Mouse (Mus musculus): ENCODE data around the gene Copz2. TPM values are rescaled to one million over a fixed set of nuclear protein-coding genes. Genes with fewer than 3 reads are reported as not detected.

Copz2 gene
- total and polyA plus RNA-seq, 2 experiments from 2014 or later: 7.1 to 14.8 TPM

GRCm38 (mm10) chr11:96886942-96887546, 37.4 kb downstream of the Copz2 start:
- no peak for TF ChIP-seq CTCF (IDR thresholded peaks at IDR 0.05; ENCODE audit: low read depth)
- Histone ChIP-seq H3K4me2 (ENCODE audit: low read depth) (no peak overlapping the region), H3K36me3 (ENCODE audit: insufficient read depth) (no peaks in the 10 kb centered on the region), H3K4me1 (ENCODE audit: insufficient read depth) (peaks cover 7% of the 10 kb centered on the region), H3K4me3 (ENCODE audit: low read depth, low read length) (no peak overlapping the region), H3K9me3 (ENCODE audit: low read length) (no peaks in the 10 kb centered on the region), H3K27me3 (ENCODE audit: insufficient read depth, low read length) (no peaks in the 10 kb centered on the region), H3K27ac (ENCODE audit: low read depth, low read length) (no peak overlapping the region), H3K9ac (no peak overlapping the region)
- ATAC-seq (no peak), DNase-seq (no peak)
- 71% methylated on average over 8 of the region's 8 CpGs for WGBS

- WGBS: 65% methylated on average over 14 of the region's 14 CpGs
- no peak overlapping the region for H3K4me3 ChIP-seq (ENCODE audit: low read depth, low read length)
- no peak for TF ChIP-seq CTCF (IDR thresholded peaks at IDR 0.05; ENCODE audit: low read depth)
These were observed 42.3 kb downstream of the Copz2 start for GRCm38 (mm10) chr11:96891784-96892527.

GRCm38 (mm10) chr11:96893203-96893842, 43.7 kb downstream of the Copz2 start:
- TF ChIP-seq CTCF (IDR thresholded peaks at IDR 0.05; ENCODE audit: low read depth): no peak
- DNase-seq (no peak), ATAC-seq (peak; percentile 58)
- Histone ChIP-seq H3K9ac (no peak overlapping the region), H3K36me3 (ENCODE audit: insufficient read depth) (no peaks in the 10 kb centered on the region), H3K9me3 (ENCODE audit: low read length) (no peaks in the 10 kb centered on the region), H3K4me1 (ENCODE audit: insufficient read depth) (no peaks in the 10 kb centered on the region), H3K27me3 (ENCODE audit: insufficient read depth, low read length) (no peaks in the 10 kb centered on the region), H3K27ac (ENCODE audit: low read depth, low read length) (no peak overlapping the region), H3K4me2 (ENCODE audit: low read depth) (no peak overlapping the region), H3K4me3 (ENCODE audit: low read depth, low read length) (no peak overlapping the region)
- WGBS: 33% methylated on average over 11 of the region's 11 CpGs

More at GRCm38 (mm10) chr11:96891784-96892527, 42.3 kb downstream of the Copz2 start:
- H3K36me3 ChIP-seq (ENCODE audit: insufficient read depth): no peaks in the 10 kb centered on the region
- H3K9ac ChIP-seq: no peak overlapping the region
- H3K4me2 ChIP-seq (ENCODE audit: low read depth): no peak overlapping the region
- ATAC-seq: no peak
- no peaks in the 10 kb centered on the region for H3K9me3 ChIP-seq (ENCODE audit: low read length)
- H3K27me3 ChIP-seq (ENCODE audit: insufficient read depth, low read length): no peaks in the 10 kb centered on the region
- H3K4me1 ChIP-seq (ENCODE audit: insufficient read depth): no peaks in the 10 kb centered on the region
- H3K27ac ChIP-seq (ENCODE audit: low read depth, low read length): no peak overlapping the region
- no peak for DNase-seq

GRCm38 (mm10) chr11:96895886-96896285, 46.2 kb downstream of the Copz2 start:
- 0 out of 2 replicates have a peak, but pooled peaks cover 3% of the 10 kb centered on the region for H3K4me1 ChIP-seq (ENCODE audit: insufficient read depth)
- no peaks in the 10 kb centered on the region for H3K36me3 ChIP-seq (ENCODE audit: insufficient read depth)
- ATAC-seq (no peak), DNase-seq (no peak)
- no peak overlapping the region for H3K4me3 ChIP-seq (ENCODE audit: low read depth, low read length)
- no peak for TF ChIP-seq CTCF (IDR thresholded peaks at IDR 0.05; ENCODE audit: low read depth)
- no peaks in the 10 kb centered on the region for H3K27me3 ChIP-seq (ENCODE audit: insufficient read depth, low read length)
- WGBS: 91% methylated on average over 4 of the region's 4 CpGs
- no peak overlapping the region for H3K27ac ChIP-seq (ENCODE audit: low read depth, low read length)
- H3K4me2 ChIP-seq (ENCODE audit: low read depth): no peak overlapping the region
- H3K9ac ChIP-seq: no peak overlapping the region
- no peaks in the 10 kb centered on the region for H3K9me3 ChIP-seq (ENCODE audit: low read length)

- ATAC-seq (no peak), DNase-seq (no peak)
- H3K27me3 ChIP-seq (ENCODE audit: insufficient read depth, low read length): no peaks in the 10 kb centered on the region
- no peaks in the 10 kb centered on the region for H3K9me3 ChIP-seq (ENCODE audit: low read length)
- H3K4me2 ChIP-seq (ENCODE audit: low read depth): no peak overlapping the region
- H3K4me1 ChIP-seq (ENCODE audit: insufficient read depth): 0 out of 2 replicates have a peak, but pooled peaks cover 3% of the 10 kb centered on the region
- no peak overlapping the region for H3K4me3 ChIP-seq (ENCODE audit: low read depth, low read length)
- no peaks in the 10 kb centered on the region for H3K36me3 ChIP-seq (ENCODE audit: insufficient read depth)
- WGBS: 36% methylated on average over 13 of the region's 13 CpGs
- no peak overlapping the region for H3K9ac ChIP-seq
- no peak for TF ChIP-seq CTCF (IDR thresholded peaks at IDR 0.05; ENCODE audit: low read depth)
- H3K27ac ChIP-seq (ENCODE audit: low read depth, low read length): no peak overlapping the region
These were observed 50.0 kb downstream of the Copz2 start for GRCm38 (mm10) chr11:96899449-96900306.

- Histone ChIP-seq H3K27ac (ENCODE audit: low read depth, low read length) (no peak overlapping the region), H3K4me2 (ENCODE audit: low read depth) (no peak overlapping the region), H3K4me3 (ENCODE audit: low read depth, low read length) (no peak overlapping the region), H3K36me3 (ENCODE audit: insufficient read depth) (peaks cover 3% of the 10 kb centered on the region; the same call in 1 of the 2 replicates), H3K4me1 (ENCODE audit: insufficient read depth) (0 out of 2 replicates have a peak, but pooled peaks cover 3% of the 10 kb centered on the region), H3K9ac (no peak overlapping the region), H3K9me3 (ENCODE audit: low read length) (no peaks in the 10 kb centered on the region), H3K27me3 (ENCODE audit: insufficient read depth, low read length) (no peaks in the 10 kb centered on the region)
- WGBS: 40% methylated on average over 9 of the region's 9 CpGs
- ATAC-seq: no peak
- no peak for TF ChIP-seq CTCF (IDR thresholded peaks at IDR 0.05; ENCODE audit: low read depth)
- no peak for DNase-seq
These were observed 51.7 kb downstream of the Copz2 start for GRCm38 (mm10) chr11:96901332-96901731.
